Mouse (Mus musculus) cerebellum, adult 2 months (tissue): ENCODE data around the gene Gm9507. TPM values are rescaled to one million over a fixed set of nuclear protein-coding genes. Genes with fewer than 3 reads are reported as not detected.

Source experiments
- DNase-seq, 2 experiments: peaks; one replicate each; pipeline ENCODE4 v3.0.0; 2021
- H3K27ac ChIP-seq: fragments of 200-500 bp; 2 replicates; pipeline ENCODE4 v1.5.1; 2012; ENCODE audit warnings: low read length, control low read depth, inconsistent platforms; ENCODE audit not compliant: insufficient read depth
- H3K27me3 ChIP-seq: fragments of 200-500 bp; 2 replicates; pipeline ENCODE4 v1.6.1; 2012; ENCODE audit warnings: inconsistent platforms, mild to moderate bottlenecking, low read length, moderate library complexity; ENCODE audit not compliant: control insufficient read depth, insufficient read depth
- H3K4me1 ChIP-seq: fragments of 200-500 bp; 2 replicates; pipeline ENCODE4 v1.6.1; 2011; ENCODE audit warnings: low read length; ENCODE audit not compliant: control insufficient read depth, insufficient read depth
- H3K4me3 ChIP-seq: fragments of 200-500 bp; replicated peaks from 2 replicates; pipeline ENCODE3; 2011; ENCODE audit warnings: mild to moderate bottlenecking, low read depth, low read length, control low read depth; ENCODE audit not compliant: insufficient read depth
- CTCF ChIP-seq: fragments of 200-500 bp; IDR thresholded peaks from 2 replicates; pipeline ENCODE4 v1.5.1; 2011; ENCODE audit warnings: low read depth, mild to moderate bottlenecking, control low read depth, low read length, moderate library complexity, borderline replicate concordance; ENCODE audit not compliant: insufficient read depth
- POLR2A ChIP-seq: fragments of 200-500 bp; IDR thresholded peaks from 2 replicates; pipeline ENCODE4 v1.6.1; 2011; ENCODE audit warnings: low read length, control low read depth, borderline replicate concordance; ENCODE audit not compliant: insufficient read depth
- WGBS: fragments of 180-500 bp; shearing (Covaris S2); methylation state at CpG from one replicate; pipeline ENCODE4 v1.1.7; 2018; 5-methylcytosine and 5-hydroxymethylcytosine counted together
- polyA plus RNA-seq: library from polyadenylated mRNA; depleted of rRNA; stranded (reverse); fragments of >200 nt; gene quantifications from 2 replicates; pipeline ENCODE4 v1.2.3, GENCODE M21; 2012; rRNA removed

Gene Gm9507
- not detected in 2 replicates for polyA plus RNA-seq

DNA sequence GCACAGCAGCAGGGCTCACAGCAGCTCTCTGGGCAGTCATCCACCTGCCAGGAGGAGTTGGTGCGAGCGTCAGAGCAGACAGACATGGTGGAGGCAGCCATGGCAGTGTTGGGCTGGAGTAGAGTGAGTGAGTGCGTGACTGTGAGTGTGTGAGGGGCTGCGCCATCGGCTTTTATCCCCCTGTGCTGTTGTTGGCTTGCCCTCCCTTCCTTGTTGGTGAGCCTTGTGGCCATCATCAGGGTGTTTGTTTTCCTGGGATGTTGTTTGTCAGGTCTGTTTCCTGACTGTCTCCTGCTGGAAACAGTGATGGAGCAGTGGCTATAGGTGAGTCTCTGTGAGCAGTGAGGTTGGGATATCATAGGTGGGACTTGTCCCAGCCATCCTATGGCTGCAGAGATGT lies at the start of gene Gm9507:
Gene Gm9507 (minus strand): TSS at position 101 of the 400 bp plus-strand sequence.
- Histone ChIP-seq H3K27me3 (no peaks in the 10 kb centered on the region), H3K4me3 (no peak within 1 kb of the TSS), H3K27ac (no peak within 1 kb of the TSS), H3K4me1 (no peaks in the 10 kb centered on the region)
- WGBS = 59% methylated on average over 5 of the region's 5 CpGs
- no peak for DNase-seq
- no peak for TF ChIP-seq CTCF
- TF ChIP-seq POLR2A = no peak

DNA sequence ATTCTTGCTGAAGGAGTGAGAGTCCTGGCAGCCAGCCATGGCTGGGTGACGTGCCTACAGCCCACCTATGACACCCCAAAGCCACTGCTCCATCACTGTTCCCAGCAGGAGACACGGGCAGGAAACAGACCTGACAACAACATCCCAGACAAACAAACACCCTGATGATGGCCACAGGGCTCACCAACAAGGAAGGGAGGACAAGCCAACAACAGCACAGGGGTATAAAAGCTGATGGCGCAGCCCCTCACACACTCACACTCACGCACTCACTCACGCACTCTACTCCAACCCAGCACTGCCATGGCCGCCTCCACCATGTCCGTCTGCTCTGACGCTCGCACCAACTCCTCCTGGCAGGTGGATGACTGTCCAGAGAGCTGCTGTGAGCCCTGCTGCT lies 40.9 kb upstream of the Gm9507 start, which contains the start of gene Gm10318:
Gene Gm10318 (plus strand): TSS at position 301 of the 400 bp plus-strand sequence.
- TF ChIP-seq CTCF = no peak
- TF ChIP-seq POLR2A = no peak
- Histone ChIP-seq H3K27me3 (no peaks in the 10 kb centered on the region), H3K4me3 (no peak within 1 kb of the TSS), H3K4me1 (no peaks in the 10 kb centered on the region), H3K27ac (no peak within 1 kb of the TSS)
- no peak for DNase-seq
- WGBS = 58% methylated on average over 9 of the region's 9 CpGs

DNA sequence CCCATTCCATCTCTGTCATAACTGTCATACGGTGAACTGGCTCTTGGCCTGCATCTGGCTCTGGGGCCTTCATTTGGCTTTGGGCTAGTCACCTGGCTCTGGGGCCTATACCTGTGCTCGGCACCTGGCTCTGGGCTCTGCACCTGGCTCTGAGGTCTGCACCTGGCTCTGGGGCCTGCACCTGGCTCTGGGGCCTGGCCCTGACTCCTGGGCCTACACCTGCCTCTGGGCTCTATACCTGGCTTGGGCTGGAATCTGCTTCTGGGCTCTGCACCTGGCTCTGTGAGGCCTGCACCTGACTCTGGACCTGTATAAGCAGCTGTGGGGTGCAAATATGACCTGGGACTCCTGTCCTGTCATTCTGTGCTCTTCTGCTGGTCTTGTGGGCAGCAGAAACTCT lies 35.9 kb upstream of the Gm9507 start:
- TF ChIP-seq CTCF (no peak), POLR2A (no peak)
- H3K27ac ChIP-seq = no peak overlapping the region
- 83% methylated on average over 2 of the region's 2 CpGs for WGBS

DNA sequence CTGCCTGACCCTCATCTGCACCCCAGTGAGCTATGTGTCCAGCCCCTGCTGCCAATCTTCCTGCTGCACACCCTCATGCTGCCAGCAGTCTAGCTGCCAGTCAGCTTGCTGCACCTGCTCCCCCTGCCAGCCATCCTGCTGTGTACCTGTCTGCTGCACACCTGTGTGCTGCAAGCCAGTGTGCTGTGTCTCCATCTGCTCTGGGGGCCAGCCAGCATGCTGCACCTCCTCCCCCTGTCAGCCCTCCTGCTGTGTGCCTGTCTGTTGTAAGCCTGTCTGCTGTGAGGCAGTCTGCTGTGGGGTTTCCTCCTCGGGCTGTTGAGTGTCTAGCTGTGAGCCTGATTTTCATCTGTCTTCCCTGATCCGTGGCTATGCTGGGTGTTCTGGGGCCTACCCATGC lies 35.3 kb upstream of the Gm9507 start:
- no peaks in the 10 kb centered on the region for H3K4me1 ChIP-seq
- no peak overlapping the region for H3K27ac ChIP-seq
- TF ChIP-seq POLR2A (no peak), CTCF (no peak)
- H3K4me3 ChIP-seq = no peak overlapping the region
- DNase-seq = peak; percentile 37 to 49
- no peaks in the 10 kb centered on the region for H3K27me3 ChIP-seq
- 4% methylated on average over 2 of the region's 2 CpGs for WGBS

More for the DNA sequence above, 35.9 kb upstream of the Gm9507 start:
- DNase-seq = no peak
- no peaks in the 10 kb centered on the region for H3K4me1 ChIP-seq
- no peak overlapping the region for H3K4me3 ChIP-seq
- no peaks in the 10 kb centered on the region for H3K27me3 ChIP-seq

DNA sequence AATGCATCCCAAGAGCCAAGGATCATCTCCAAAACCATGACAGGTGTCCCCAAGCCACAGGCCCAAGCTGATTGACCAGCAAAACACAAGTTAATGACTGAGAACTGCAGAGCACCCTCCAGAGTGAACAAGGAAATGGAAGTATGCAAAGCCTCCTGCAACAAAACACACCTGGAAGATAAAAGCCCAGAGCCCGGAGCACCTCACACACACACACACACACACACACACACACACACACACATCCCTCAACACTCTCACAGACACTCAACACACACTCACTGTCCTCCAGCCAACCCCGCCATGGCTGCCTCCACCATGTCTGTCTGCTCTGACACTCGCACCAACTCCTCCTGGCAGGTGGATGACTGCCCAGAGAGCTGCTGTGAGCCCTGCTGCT lies 34.9 kb upstream of the Gm9507 start, which contains the start of gene Gm36176:
Gene Gm36176 (plus strand): TSS at position 301 of the 400 bp plus-strand sequence.
- 69% methylated on average over 2 of the region's 3 CpGs for WGBS
- Histone ChIP-seq H3K27ac (no peak within 1 kb of the TSS), H3K4me1 (no peaks in the 10 kb centered on the region), H3K4me3 (no peak within 1 kb of the TSS), H3K27me3 (no peaks in the 10 kb centered on the region)
- TF ChIP-seq CTCF (no peak), POLR2A (no peak)
- no peak for DNase-seq

DNA sequence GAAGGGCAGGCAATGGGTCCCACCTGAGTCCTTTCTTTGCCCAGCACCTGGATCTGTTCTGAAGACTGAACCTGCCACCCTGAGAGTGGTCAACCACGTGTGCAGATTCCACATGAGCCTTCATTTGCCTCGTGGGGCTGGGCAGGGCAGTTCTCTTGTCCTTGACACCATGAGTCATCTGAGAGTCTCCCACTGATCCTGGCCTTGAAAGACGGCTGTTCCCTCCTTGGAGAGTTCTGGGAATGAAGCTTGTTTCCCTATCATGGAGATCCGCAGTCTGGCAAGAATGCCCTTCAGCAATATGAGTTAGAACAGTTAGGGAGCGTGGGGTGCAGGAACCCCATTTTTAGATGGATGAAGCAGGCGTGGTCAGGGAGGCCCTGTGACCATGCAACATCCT lies 27.4 kb upstream of the Gm9507 start:
- Histone ChIP-seq H3K27ac (no peak overlapping the region), H3K4me3 (no peak overlapping the region), H3K4me1 (no peaks in the 10 kb centered on the region), H3K27me3 (no peaks in the 10 kb centered on the region)
- TF ChIP-seq POLR2A (no peak), CTCF (no peak)
- DNase-seq = no peak
- WGBS = 73% methylated on average over 6 of the region's 6 CpGs

DNA sequence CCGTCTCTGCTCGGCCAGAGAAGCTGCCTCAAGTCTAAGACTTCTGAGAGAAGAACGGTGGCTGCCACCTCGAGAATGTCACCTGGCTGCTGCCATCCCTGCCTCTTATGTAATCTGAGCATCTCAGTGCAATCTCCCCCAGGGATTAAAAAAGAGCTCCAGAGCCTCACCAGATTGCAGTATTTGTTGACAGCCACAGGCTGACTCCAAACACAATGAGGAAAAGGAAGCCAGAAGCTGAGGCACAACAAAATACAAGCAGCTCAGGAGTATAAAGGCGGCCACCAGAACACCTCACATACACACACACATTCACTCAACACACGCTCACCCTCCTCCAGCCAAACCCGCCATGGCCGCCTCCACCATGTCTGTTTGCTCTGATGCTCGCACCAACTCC lies 24.0 kb upstream of the Gm9507 start, which contains the start of gene Krtap10-10:
Gene Krtap10-10 (plus strand): TSS at position 301 of the 400 bp plus-strand sequence.
- Histone ChIP-seq H3K27ac (no peak within 1 kb of the TSS), H3K27me3 (no peaks in the 10 kb centered on the region), H3K4me3 (no peak within 1 kb of the TSS), H3K4me1 (no peaks in the 10 kb centered on the region)
- DNase-seq = no peak
- TF ChIP-seq CTCF = no peak
- TF ChIP-seq POLR2A = no peak
- WGBS = 76% methylated on average over 9 of the region's 9 CpGs

DNA sequence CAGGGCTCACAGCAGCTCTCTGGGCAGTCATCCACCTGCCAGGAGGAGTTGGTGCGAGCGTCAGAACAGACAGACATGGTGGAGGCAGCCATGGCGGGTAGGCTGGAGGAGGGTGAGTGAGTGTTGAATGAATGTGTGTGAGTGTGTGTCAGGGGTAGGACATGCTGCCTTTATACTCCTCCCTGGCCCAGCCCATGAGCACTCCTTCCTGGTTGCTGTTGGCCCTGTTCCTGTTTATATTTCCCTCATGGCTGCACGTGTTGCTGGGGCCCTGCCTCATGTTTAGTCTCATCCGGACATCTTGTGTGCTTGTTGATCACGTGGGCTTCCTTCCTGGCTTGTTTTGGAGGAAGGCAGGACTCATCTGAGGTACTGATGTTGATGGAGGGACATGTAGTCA lies 15.3 kb upstream of the Gm9507 start, which contains the start of gene Krtap10-4:
Gene Krtap10-4 (minus strand): TSS at position 145 of the 400 bp plus-strand sequence.
- no peak within 1 kb of the TSS for H3K27ac ChIP-seq
- H3K27me3 ChIP-seq = no peaks in the 10 kb centered on the region
- WGBS = 52% methylated on average over 6 of the region's 6 CpGs
- DNase-seq = no peak
- no peaks in the 10 kb centered on the region for H3K4me1 ChIP-seq
- no peak for TF ChIP-seq CTCF
- H3K4me3 ChIP-seq = no peak within 1 kb of the TSS

DNA sequence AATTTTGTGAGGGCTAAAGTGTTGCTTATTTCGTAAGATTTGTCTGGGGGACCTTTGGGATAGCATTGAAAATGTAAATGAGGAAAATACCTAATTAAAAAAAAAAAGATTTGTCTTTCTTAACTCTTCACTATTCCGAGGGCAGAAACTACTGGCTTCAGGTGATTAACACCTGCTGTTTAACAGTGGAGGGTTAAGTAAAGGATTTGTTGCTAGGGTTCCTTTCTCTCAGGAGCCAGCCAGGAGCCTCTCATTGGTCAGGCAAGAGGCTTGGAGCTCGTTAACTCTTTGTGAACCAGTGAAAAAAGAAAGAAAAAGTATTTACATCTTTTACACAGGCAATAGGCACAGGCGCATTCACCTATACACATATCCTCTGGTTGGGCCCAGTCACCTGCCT lies 7.6 kb upstream of the Gm9507 start:
- Histone ChIP-seq H3K4me1 (no peaks in the 10 kb centered on the region), H3K27ac (no peak overlapping the region), H3K4me3 (no peak overlapping the region), H3K27me3 (no peaks in the 10 kb centered on the region)
- TF ChIP-seq CTCF = no peak
- no peak for TF ChIP-seq POLR2A
- no peak for DNase-seq
- 53% methylated on average over 4 of the region's 4 CpGs for WGBS
